Mouse (Mus musculus): ENCODE measurements around the gene Tprkb. TPM values are rescaled to one million over a fixed set of nuclear protein-coding genes. Genes with fewer than 3 reads are reported as not detected.
"Not testable (repeated sequence)": the region's sequence is repeated elsewhere in the genome, so short reads cannot be mapped to it uniquely, and the experiment has no call there.

Gene Tprkb
- polyA plus RNA-seq, 1 experiment, result 141 TPM

DNA sequence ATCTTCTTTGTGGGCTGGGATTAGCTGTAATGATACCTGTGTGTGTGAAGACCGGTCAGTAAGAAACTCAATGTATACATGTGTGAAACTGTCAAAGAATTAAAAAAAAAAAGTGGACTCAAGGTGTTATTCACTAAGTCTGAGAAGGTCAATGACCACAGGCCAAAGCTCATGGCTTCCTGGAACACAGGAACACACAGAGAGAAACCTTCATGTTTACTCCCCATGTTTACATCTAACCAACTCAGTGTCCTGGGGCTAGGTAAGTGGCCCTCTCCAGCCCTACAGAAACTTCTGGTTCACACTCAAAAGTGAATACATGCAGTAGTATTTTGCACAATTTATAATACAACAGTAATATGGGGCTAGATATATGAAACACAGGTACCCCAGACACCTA lies 2.0 kb upstream of the Tprkb start:
- Histone ChIP-seq H3K27ac (ENCODE audit: insufficient read depth, low read length) (no peak overlapping the region), H3K4me3 (replicated peaks; ENCODE audit: insufficient read depth, low read depth, low read length) (no peak overlapping the region), H3K4me1 (ENCODE audit: control insufficient read depth, insufficient read depth, low read length) (no peaks in the 10 kb centered on the region), H3K27me3 (ENCODE audit: control insufficient read depth, insufficient read depth, low read length) (no peaks in the 10 kb centered on the region)
- no peak for TF ChIP-seq CTCF (IDR thresholded peaks at IDR 0.05; ENCODE audit: borderline replicate concordance, insufficient read depth, low read depth, low read length)
- no peak for TF ChIP-seq POLR2A (IDR thresholded peaks at IDR 0.05; ENCODE audit: borderline replicate concordance, insufficient read depth, low read length)
- DNase-seq, result no peak
- 95% methylated on average over 1 of the region's 1 CpGs for WGBS

DNA sequence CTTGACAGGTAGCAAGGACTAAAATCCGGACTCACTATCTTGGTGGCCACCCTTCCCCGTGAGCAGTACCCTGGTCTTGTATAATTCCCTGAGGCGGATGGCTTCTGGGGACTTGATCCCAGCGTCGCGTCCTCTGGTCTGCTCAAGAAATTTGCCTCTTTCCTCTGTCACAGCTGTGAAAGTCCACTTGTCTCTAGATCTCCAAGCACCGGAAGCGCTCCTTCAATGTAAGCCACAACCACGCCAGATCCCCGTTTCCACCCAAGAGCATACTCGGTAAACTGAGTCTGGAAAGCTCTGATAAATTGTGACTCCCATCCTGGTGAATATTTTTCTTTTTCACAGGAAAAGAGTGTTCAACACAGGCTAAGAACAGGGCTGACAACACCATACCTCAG lies 3.5 kb downstream of the Tprkb start:
- peak overlapping the region; percentile 78 for H3K27ac ChIP-seq (ENCODE audit: insufficient read depth, low read length)
- no peaks in the 10 kb centered on the region for H3K27me3 ChIP-seq (ENCODE audit: control insufficient read depth, insufficient read depth, low read length)
- no peak for TF ChIP-seq CTCF (IDR thresholded peaks at IDR 0.05; ENCODE audit: borderline replicate concordance, insufficient read depth, low read depth, low read length)
- no peak for TF ChIP-seq POLR2A (IDR thresholded peaks at IDR 0.05; ENCODE audit: borderline replicate concordance, insufficient read depth, low read length)
- no peak for DNase-seq
- H3K4me3 ChIP-seq (replicated peaks; ENCODE audit: insufficient read depth, low read depth, low read length), result peak overlapping the region; percentile 81
- 2% methylated on average over 11 of the region's 11 CpGs for WGBS
- H3K4me1 ChIP-seq (ENCODE audit: control insufficient read depth, insufficient read depth, low read length), result no peaks in the 10 kb centered on the region

DNA sequence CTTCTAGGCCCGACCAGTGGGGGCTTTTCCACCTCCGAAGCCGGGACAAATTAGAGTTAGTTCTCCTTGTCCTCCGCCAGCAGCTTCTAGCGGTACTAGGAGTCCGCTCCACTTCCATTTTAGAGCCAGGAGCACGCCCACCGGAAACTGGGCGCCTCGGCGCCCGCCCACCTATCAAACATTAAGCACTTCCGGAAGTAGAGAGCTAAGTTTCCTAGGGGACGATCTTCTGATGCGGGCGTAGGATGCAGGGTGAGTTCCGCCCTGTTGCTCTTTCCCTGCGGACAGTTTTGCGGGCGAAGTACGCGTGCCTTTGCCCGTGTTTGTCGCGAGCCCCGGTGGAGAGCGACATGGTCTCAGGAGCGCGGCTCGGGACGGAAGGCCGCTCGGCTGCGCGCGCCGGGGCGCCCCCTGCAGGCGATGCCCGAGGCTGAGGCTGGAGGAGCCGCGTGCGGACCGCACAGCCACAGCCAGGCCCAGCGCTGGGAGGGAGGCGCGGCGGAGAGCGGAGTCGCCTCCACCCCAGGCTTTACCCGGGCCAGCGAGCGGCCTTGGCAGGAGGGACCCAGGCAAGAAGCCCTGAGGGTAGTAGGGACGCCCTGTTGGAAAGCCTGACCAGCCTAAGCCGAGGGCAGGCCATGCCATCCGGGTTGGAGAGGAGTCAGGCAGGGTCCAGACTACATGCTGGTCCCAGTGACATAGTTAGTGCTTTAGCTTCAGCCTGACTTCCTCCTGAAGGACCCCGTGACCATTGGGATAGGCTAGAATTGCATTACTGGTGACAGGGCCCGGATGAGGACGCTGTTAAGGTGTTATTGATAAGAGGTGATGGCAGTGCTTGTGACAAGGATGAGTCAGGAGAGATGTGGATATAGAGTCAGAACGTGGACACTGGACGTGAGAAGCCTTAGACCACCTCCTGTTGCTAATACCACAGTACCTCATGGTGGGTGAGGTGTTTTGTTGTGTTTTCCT lies 4.2 kb downstream of the Tprkb start, which contains the start of gene Nat8f1:
Nat8f1 (minus strand) TSS at position 149 of the 975 bp plus-strand sequence.
- peak; percentile 44; the same call in 1 of the 2 replicates for TF ChIP-seq POLR2A (IDR thresholded peaks at IDR 0.05; ENCODE audit: borderline replicate concordance, insufficient read depth, low read length)
- TF ChIP-seq CTCF (IDR thresholded peaks at IDR 0.05; ENCODE audit: borderline replicate concordance, insufficient read depth, low read depth, low read length), result peak; percentile 45
- under 1% methylated on average over 61 of the region's 61 CpGs for WGBS
- Histone ChIP-seq H3K27ac (ENCODE audit: insufficient read depth, low read length) (peak within 1 kb of the TSS; percentile 87), H3K4me3 (replicated peaks; ENCODE audit: insufficient read depth, low read depth, low read length) (peak within 1 kb of the TSS; percentile 81)
- not testable (repeated sequence) for H3K27me3 ChIP-seq (ENCODE audit: control insufficient read depth, insufficient read depth, low read length); H3K4me1 ChIP-seq (ENCODE audit: control insufficient read depth, insufficient read depth, low read length)
- DNase-seq, result peak; percentile 87 to 90

DNA sequence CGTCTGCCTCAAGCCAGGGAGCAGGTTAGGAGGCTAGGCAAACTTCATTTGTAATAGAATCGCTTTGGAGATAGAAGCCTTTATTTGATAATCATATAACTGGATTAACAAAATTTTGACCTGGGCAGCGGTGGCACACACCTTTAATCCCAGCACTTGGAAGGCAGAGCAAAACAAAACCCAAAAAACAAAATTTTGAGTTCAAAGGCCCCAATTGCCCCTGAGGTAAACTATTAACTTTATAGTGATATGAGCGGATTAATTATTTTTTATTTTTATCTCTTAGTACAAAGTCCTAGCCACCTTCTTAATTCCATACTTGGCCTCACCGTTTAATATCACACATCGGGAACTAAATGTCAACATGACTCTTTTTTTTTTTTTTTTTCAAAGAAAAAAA lies 4.9 kb downstream of the Tprkb start:
- Histone ChIP-seq H3K4me1 (ENCODE audit: control insufficient read depth, insufficient read depth, low read length) (no peaks in the 10 kb centered on the region), H3K27me3 (ENCODE audit: control insufficient read depth, insufficient read depth, low read length) (no peaks in the 10 kb centered on the region), H3K27ac (ENCODE audit: insufficient read depth, low read length) (no peak overlapping the region), H3K4me3 (replicated peaks; ENCODE audit: insufficient read depth, low read depth, low read length) (peak overlapping the region; percentile 65)
- DNase-seq, result no peak
- TF ChIP-seq CTCF (IDR thresholded peaks at IDR 0.05; ENCODE audit: borderline replicate concordance, insufficient read depth, low read depth, low read length) (no peak), POLR2A (IDR thresholded peaks at IDR 0.05; ENCODE audit: borderline replicate concordance, insufficient read depth, low read length) (no peak)
- 77% methylated on average over 6 of the region's 6 CpGs for WGBS

DNA sequence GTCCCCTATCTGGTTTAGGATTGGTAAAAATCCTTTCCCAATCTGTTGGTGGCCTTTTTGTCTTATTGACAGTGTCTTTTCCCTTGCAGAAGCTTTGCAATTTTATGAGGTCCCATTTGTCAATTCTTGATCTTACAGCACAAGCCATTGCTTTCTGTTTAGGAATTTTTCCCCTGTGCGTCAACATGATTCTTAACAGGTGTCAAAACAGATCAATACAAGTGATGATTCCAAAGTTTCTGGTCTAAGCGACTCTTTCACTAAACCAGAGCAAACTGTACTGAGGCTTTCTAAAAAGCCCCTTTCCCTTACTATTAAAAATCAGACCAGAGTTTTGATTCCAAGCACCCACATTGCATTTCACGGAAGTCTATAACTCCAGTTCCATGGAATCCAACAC lies 6.7 kb downstream of the Tprkb start:
- H3K27ac ChIP-seq (ENCODE audit: insufficient read depth, low read length); H3K4me3 ChIP-seq (replicated peaks; ENCODE audit: insufficient read depth, low read depth, low read length); DNase-seq; H3K27me3 ChIP-seq (ENCODE audit: control insufficient read depth, insufficient read depth, low read length); H3K4me1 ChIP-seq (ENCODE audit: control insufficient read depth, insufficient read depth, low read length): not testable (repeated sequence)
- WGBS, result 97% methylated on average over 3 of the region's 3 CpGs

DNA sequence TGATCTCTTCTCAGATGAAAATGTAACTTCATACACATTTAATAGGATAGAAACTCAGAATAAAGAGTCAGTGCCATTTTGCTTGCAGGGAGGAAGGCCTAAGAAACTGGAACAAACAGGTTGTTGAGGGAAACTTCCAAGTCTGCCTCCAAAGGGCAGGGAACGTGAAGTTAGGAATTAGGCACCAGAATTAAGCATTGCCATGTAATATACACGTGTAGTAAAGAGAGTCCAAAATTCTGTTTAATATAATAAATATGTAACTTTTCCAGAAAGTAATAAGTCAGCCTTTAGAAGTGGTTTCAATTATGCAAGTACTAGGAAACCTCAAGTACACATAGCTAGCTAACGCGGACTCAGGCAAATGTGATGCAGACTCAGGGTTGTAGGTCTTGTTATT lies 7.7 kb downstream of the Tprkb start:
- H3K27me3 ChIP-seq (ENCODE audit: control insufficient read depth, insufficient read depth, low read length), result no peaks in the 10 kb centered on the region
- no peak overlapping the region for H3K4me3 ChIP-seq (replicated peaks; ENCODE audit: insufficient read depth, low read depth, low read length)
- H3K27ac ChIP-seq (ENCODE audit: insufficient read depth, low read length), result no peak overlapping the region
- DNase-seq, result no peak
- TF ChIP-seq POLR2A (IDR thresholded peaks at IDR 0.05; ENCODE audit: borderline replicate concordance, insufficient read depth, low read length) (no peak), CTCF (IDR thresholded peaks at IDR 0.05; ENCODE audit: borderline replicate concordance, insufficient read depth, low read depth, low read length) (no peak)
- no peaks in the 10 kb centered on the region for H3K4me1 ChIP-seq (ENCODE audit: control insufficient read depth, insufficient read depth, low read length)
- 97% methylated on average over 4 of the region's 4 CpGs for WGBS

DNA sequence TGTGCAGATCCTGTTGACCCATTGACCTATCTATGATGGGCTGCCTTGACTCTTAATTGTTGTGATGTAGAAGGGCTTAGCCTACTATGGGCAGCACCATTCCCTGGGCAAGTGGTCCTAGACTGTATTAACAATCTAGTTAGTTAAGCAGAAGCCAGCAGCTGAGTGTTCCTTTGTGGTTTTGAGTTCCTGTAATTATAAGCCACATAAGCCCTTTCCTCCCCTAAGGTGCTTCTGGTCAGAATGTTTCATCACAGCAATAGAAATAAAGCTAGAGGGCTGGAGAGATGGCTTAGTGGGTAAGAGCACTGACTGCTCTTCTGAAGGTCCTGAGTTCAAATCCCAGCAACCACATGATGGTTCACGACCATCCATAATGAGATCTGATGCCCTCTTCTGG lies 12.0 kb downstream of the Tprkb start:
- H3K4me3 ChIP-seq (replicated peaks; ENCODE audit: insufficient read depth, low read depth, low read length), result no peak overlapping the region
- DNase-seq, result no peak
- no peak overlapping the region for H3K27ac ChIP-seq (ENCODE audit: insufficient read depth, low read length)
- no peaks in the 10 kb centered on the region for H3K4me1 ChIP-seq (ENCODE audit: control insufficient read depth, insufficient read depth, low read length)
- no peaks in the 10 kb centered on the region for H3K27me3 ChIP-seq (ENCODE audit: control insufficient read depth, insufficient read depth, low read length)
- 95% methylated on average over 1 of the region's 1 CpGs for WGBS
- TF ChIP-seq POLR2A (IDR thresholded peaks at IDR 0.05; ENCODE audit: borderline replicate concordance, insufficient read depth, low read length) (no peak), CTCF (IDR thresholded peaks at IDR 0.05; ENCODE audit: borderline replicate concordance, insufficient read depth, low read depth, low read length) (no peak)

DNA sequence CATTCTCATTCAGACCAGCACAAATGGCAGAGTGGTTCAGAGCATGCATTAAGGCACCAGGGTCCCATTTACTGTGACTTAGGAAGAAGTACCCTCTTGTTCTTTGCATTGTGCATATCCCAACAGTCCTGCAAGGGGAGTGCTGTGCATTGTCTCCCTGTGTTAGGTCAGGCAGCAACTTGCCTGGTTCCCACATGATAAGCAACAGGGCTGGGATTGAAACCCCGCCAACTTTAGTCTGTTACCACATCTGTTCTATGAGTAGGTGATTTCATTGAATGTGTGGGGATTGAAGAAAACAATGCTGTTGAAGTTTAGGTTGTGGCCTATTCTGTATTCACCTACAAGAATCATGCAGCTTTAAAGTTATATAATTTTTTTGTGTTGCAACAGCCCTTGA lies 15.0 kb downstream of the Tprkb start:
- Histone ChIP-seq H3K4me3 (replicated peaks; ENCODE audit: insufficient read depth, low read depth, low read length) (no peak overlapping the region), H3K27ac (ENCODE audit: insufficient read depth, low read length) (no peak overlapping the region), H3K27me3 (ENCODE audit: control insufficient read depth, insufficient read depth, low read length) (no peaks in the 10 kb centered on the region), H3K4me1 (ENCODE audit: control insufficient read depth, insufficient read depth, low read length) (no peaks in the 10 kb centered on the region)
- WGBS, result 90% methylated on average over 1 of the region's 1 CpGs
- no peak for DNase-seq
- TF ChIP-seq POLR2A (IDR thresholded peaks at IDR 0.05; ENCODE audit: borderline replicate concordance, insufficient read depth, low read length) (no peak), CTCF (IDR thresholded peaks at IDR 0.05; ENCODE audit: borderline replicate concordance, insufficient read depth, low read depth, low read length) (no peak)

Measured in cerebellum, adult 2 months (tissue).